Mouse (Mus musculus) brain, embryonic 14.5 days (tissue): Measurements from ENCODE around the gene Cnih1.

Source experiments
- CTCF ChIP-seq: fragments of 200-500 bp; IDR thresholded peaks from 2 replicates; pipeline ENCODE4 v1.5.1; 2012; ENCODE audit warnings: inconsistent platforms, mild to moderate bottlenecking, moderate library complexity, borderline replicate concordance; ENCODE audit not compliant: insufficient read depth, insufficient read length; ENCODE audit errors: extremely low read depth
- POLR2A ChIP-seq: fragments of 200-500 bp; IDR thresholded peaks from 2 replicates; pipeline ENCODE4 v1.6.1; 2012; ENCODE audit warnings: mild to moderate bottlenecking, inconsistent platforms, borderline replicate concordance; ENCODE audit not compliant: poor library complexity, insufficient read depth, insufficient read length, severe bottlenecking; ENCODE audit errors: extremely low read depth

- TF ChIP-seq CTCF (no peak), POLR2A (no peak)
Observed at GRCm38 (mm10) chr14:46794157-46794556, 5.9 kb upstream of the Cnih1 start.
